Mouse (Mus musculus) heart, embryonic 16.5 days (tissue): ENCODE measurements at regions not wholly inside any gene's neighbourhood (a gene's known extent, or its start where the extent isn't known, plus 50 kb on each side); places are given as distances from the start of the nearest gene placed in this dataset.

Experiments
- ATAC-seq: fragments of 200-750 bp; cut with Nextera tagmentation; replicated peaks from 2 replicates; pipeline ENCODE4 v1.8.0; 2017; ENCODE audit warnings: moderate number of reproducible peaks; ENCODE audit not compliant: insufficient read depth, low FRiP score; ENCODE audit errors: extremely low read depth
- H3K27ac ChIP-seq: fragments of 300-500 bp; sonication (generic); 2 replicates; pipeline ENCODE4 v1.5.1; 2014; ENCODE audit warnings: mild to moderate bottlenecking, low read length, control low read depth, moderate library complexity
- H3K27me3 ChIP-seq: fragments of 300-500 bp; sonication (generic); 2 replicates; pipeline ENCODE4 v1.6.1; 2014; ENCODE audit warnings: low read length, mixed read lengths; ENCODE audit not compliant: control insufficient read depth, insufficient read depth
- H3K36me3 ChIP-seq: fragments of 300-500 bp; sonication (generic); 2 replicates; pipeline ENCODE4 v1.6.1; 2014; ENCODE audit not compliant: control insufficient read depth, insufficient read depth
- H3K4me1 ChIP-seq: fragments of 300-500 bp; sonication (generic); 2 replicates; pipeline ENCODE4 v1.6.1; 2014; ENCODE audit warnings: low read length, mixed read lengths; ENCODE audit not compliant: control insufficient read depth, insufficient read depth
- H3K4me2 ChIP-seq: fragments of 300-500 bp; sonication (generic); 2 replicates; pipeline ENCODE4 v1.6.1; 2014; ENCODE audit warnings: low read depth, mild to moderate bottlenecking, control low read depth, low read length
- H3K4me3 ChIP-seq: fragments of 300-500 bp; sonication (generic); 2 replicates; pipeline ENCODE4 v1.5.1; 2014; ENCODE audit warnings: mild to moderate bottlenecking, control low read depth, low read length
- H3K9ac ChIP-seq: fragments of 300-500 bp; sonication (generic); 2 replicates; pipeline ENCODE4 v1.6.1; 2014; ENCODE audit warnings: low read length, control low read depth
- H3K9me3 ChIP-seq: fragments of 300-500 bp; sonication (generic); replicated peaks from 2 replicates; pipeline ENCODE4 v1.6.1; 2016; ENCODE audit warnings: low read length; ENCODE audit not compliant: control insufficient read depth
- WGBS: fragments of 180-500 bp; shearing (Covaris S2); extraction: QIAGEN DNeasy Blood & Tissue Kit; methylation state at CpG from one replicate; pipeline ENCODE4 v1.1.7; 2014; 5-methylcytosine and 5-hydroxymethylcytosine counted together

- H3K4me1 ChIP-seq, result peaks cover 2% of the 10 kb centered on the region; the same call in 1 of the 2 replicates
- no peak overlapping the region for H3K9ac ChIP-seq
- H3K4me3 ChIP-seq, result no peak overlapping the region
- H3K9me3 ChIP-seq, result no peaks in the 10 kb centered on the region
- H3K36me3 ChIP-seq, result no peaks in the 10 kb centered on the region
- H3K27me3 ChIP-seq, result no peaks in the 10 kb centered on the region
- no peak for ATAC-seq
- H3K27ac ChIP-seq, result no peak overlapping the region
- H3K4me2 ChIP-seq, result no peak overlapping the region
- WGBS, result 68% methylated on average over 7 of the region's 7 CpGs
These were observed 410.9 kb downstream of the Igsf11 start for GRCm38 (mm10) chr16:39303371-39303770.

GRCm38 (mm10) chr16:39307951-39308350, 415.5 kb downstream of the Igsf11 start:
- Histone ChIP-seq H3K27ac (no peak overlapping the region), H3K36me3 (no peaks in the 10 kb centered on the region), H3K9me3 (no peaks in the 10 kb centered on the region), H3K4me1 (peaks cover 2% of the 10 kb centered on the region; the same call in 1 of the 2 replicates), H3K27me3 (no peaks in the 10 kb centered on the region), H3K9ac (no peak overlapping the region), H3K4me2 (no peak overlapping the region), H3K4me3 (no peak overlapping the region)
- WGBS, result 46% methylated on average over 5 of the region's 5 CpGs
- ATAC-seq, result no peak

GRCm38 (mm10) chr16:39316752-39317594, 424.5 kb downstream of the Igsf11 start:
- H3K4me3 ChIP-seq, result no peak overlapping the region
- no peaks in the 10 kb centered on the region for H3K27me3 ChIP-seq
- WGBS, result 24% methylated on average over 15 of the region's 15 CpGs
- ATAC-seq, result no peak
- H3K36me3 ChIP-seq, result no peaks in the 10 kb centered on the region
- H3K9me3 ChIP-seq, result no peaks in the 10 kb centered on the region
- H3K4me2 ChIP-seq, result no peak overlapping the region
- no peak overlapping the region for H3K9ac ChIP-seq
- no peak overlapping the region for H3K27ac ChIP-seq
- H3K4me1 ChIP-seq, result no peaks in the 10 kb centered on the region

GRCm38 (mm10) chr16:39325627-39326026, 433.2 kb downstream of the Igsf11 start:
- Histone ChIP-seq H3K4me2 (no peak overlapping the region), H3K9ac (no peak overlapping the region), H3K4me3 (no peak overlapping the region), H3K9me3 (no peaks in the 10 kb centered on the region), H3K27me3 (no peaks in the 10 kb centered on the region), H3K4me1 (no peaks in the 10 kb centered on the region), H3K27ac (no peak overlapping the region), H3K36me3 (no peaks in the 10 kb centered on the region)
- ATAC-seq, result no peak
- 76% methylated on average over 2 of the region's 2 CpGs for WGBS

- no peaks in the 10 kb centered on the region for H3K27me3 ChIP-seq
- H3K4me3 ChIP-seq, result no peak overlapping the region
- no peaks in the 10 kb centered on the region for H3K36me3 ChIP-seq
- no peak overlapping the region for H3K9ac ChIP-seq
- H3K4me1 ChIP-seq, result no peaks in the 10 kb centered on the region
- H3K9me3 ChIP-seq, result no peaks in the 10 kb centered on the region
- H3K4me2 ChIP-seq, result no peak overlapping the region
- ATAC-seq, result no peak
- WGBS, result 59% methylated on average over 2 of the region's 2 CpGs
- H3K27ac ChIP-seq, result no peak overlapping the region
These were observed 471.2 kb downstream of the Igsf11 start for GRCm38 (mm10) chr16:39363657-39364056.

- H3K9me3 ChIP-seq, result no peaks in the 10 kb centered on the region
- no peak overlapping the region for H3K9ac ChIP-seq
- H3K4me3 ChIP-seq, result no peak overlapping the region
- H3K4me2 ChIP-seq, result no peak overlapping the region
- no peak overlapping the region for H3K27ac ChIP-seq
- WGBS, result 78% methylated on average over 2 of the region's 2 CpGs
- H3K36me3 ChIP-seq, result no peaks in the 10 kb centered on the region
- no peaks in the 10 kb centered on the region for H3K27me3 ChIP-seq
- ATAC-seq, result no peak
- no peaks in the 10 kb centered on the region for H3K4me1 ChIP-seq
These were observed 475.8 kb downstream of the Igsf11 start for GRCm38 (mm10) chr16:39368276-39368675.

- 60% methylated on average over 3 of the region's 3 CpGs for WGBS
- no peaks in the 10 kb centered on the region for H3K36me3 ChIP-seq
- H3K9ac ChIP-seq, result no peak overlapping the region
- H3K4me2 ChIP-seq, result no peak overlapping the region
- no peaks in the 10 kb centered on the region for H3K27me3 ChIP-seq
- H3K4me3 ChIP-seq, result no peak overlapping the region
- no peak for ATAC-seq
- no peaks in the 10 kb centered on the region for H3K9me3 ChIP-seq
- no peaks in the 10 kb centered on the region for H3K4me1 ChIP-seq
- no peak overlapping the region for H3K27ac ChIP-seq
These were observed 482.1 kb downstream of the Igsf11 start for GRCm38 (mm10) chr16:39374616-39375015.

GRCm38 (mm10) chr16:39379959-39380358, 487.5 kb downstream of the Igsf11 start:
- H3K4me1 ChIP-seq, result no peaks in the 10 kb centered on the region
- no peak overlapping the region for H3K9ac ChIP-seq
- no peak overlapping the region for H3K4me3 ChIP-seq
- H3K4me2 ChIP-seq, result no peak overlapping the region
- no peaks in the 10 kb centered on the region for H3K27me3 ChIP-seq
- no peak overlapping the region for H3K27ac ChIP-seq
- ATAC-seq, result no peak
- H3K9me3 ChIP-seq, result no peaks in the 10 kb centered on the region
- WGBS, result 74% methylated on average over 7 of the region's 7 CpGs
- no peaks in the 10 kb centered on the region for H3K36me3 ChIP-seq

- no peak overlapping the region for H3K4me3 ChIP-seq
- H3K27ac ChIP-seq, result no peak overlapping the region
- no peak for ATAC-seq
- no peaks in the 10 kb centered on the region for H3K27me3 ChIP-seq
- H3K9ac ChIP-seq, result no peak overlapping the region
- H3K4me2 ChIP-seq, result no peak overlapping the region
- H3K4me1 ChIP-seq, result no peaks in the 10 kb centered on the region
- no peaks in the 10 kb centered on the region for H3K9me3 ChIP-seq
- no peaks in the 10 kb centered on the region for H3K36me3 ChIP-seq
- WGBS, result 61% methylated on average over 5 of the region's 5 CpGs
These were observed 497.5 kb downstream of the Igsf11 start for GRCm38 (mm10) chr16:39389943-39390342.
